Mouse (Mus musculus) embryo, embryonic 11 days (tissue): ENCODE results near the gene Defa31.
"Not testable (repeated sequence)": the region's sequence is repeated elsewhere in the genome, so short reads cannot be mapped to it uniquely, and the experiment has no call there.

Experiments
- DNase-seq: peaks from one replicate; pipeline ENCODE4 v3.0.0-alpha.2; 2015

The Defa31 gene

GRCm38 (mm10) chr8:21191314-21191713 lies at the start of gene Defa31:
Gene Defa31 (plus strand): TSS chr8:21191614.
- DNase-seq: not testable (repeated sequence)

GRCm38 (mm10) chr8:21161977-21162376 lies 29.4 kb upstream of the Defa31 start, which contains the start of gene Defa22:
Gene Defa22 (plus strand): TSS chr8:21162277.
- DNase-seq: not testable (repeated sequence)

- not testable (repeated sequence) for DNase-seq
Observed at GRCm38 (mm10) chr8:21201261-21201660, 9.8 kb downstream of the Defa31 start, which contains the start of gene Gm15293. Gene Gm15293 (plus strand): TSS chr8:21201561.
